Mouse (Mus musculus): ENCODE measurements around the gene Pik3r5.

Gene Pik3r5

DNA sequence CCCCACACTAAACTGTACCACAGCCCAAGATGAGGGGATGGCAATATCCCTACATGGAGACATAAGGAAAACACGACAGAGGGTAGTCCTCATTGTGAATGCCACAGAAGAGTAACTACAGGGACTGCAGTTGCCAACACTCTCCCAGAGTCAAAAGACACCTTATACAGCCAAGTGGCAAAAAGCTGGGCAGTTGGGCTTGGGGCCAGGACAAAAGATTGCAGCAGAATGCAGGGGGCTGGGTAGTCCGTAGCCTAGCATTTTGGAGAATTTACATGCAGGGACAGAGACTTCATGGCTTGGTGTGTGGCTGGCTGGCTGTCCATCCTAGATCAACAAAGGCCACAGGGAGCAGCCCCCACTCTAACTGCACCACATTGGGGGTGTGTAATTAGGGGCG lies 52.5 kb downstream of the Pik3r5 start:
- DNase-seq (ENCODE audit: low read depth, low spot score) = no peak

GRCm38 (mm10) chr11:68485206-68485942 lies 53.5 kb downstream of the Pik3r5 start:
- DNase-seq (ENCODE audit: low read depth, low spot score) = peak; percentile 63

DNA sequence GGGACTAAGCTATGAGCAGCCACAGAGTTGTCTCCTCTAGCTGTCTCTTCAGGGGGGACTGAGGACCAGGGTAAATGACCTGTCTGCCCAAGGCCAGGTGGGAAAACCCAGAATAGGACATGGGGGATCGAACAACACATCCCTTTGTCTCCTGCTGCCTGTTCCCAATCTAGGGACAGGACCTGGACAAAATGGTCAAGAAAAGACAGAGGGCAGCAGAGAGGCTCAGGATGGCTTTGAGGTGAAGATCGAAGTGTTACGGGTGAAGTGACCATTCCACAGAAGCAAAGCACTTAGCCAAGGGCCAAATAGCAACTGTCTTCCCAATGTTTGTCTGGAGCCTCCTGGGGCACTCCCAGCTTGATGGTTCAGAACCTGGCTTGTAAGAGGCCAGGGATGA lies 54.2 kb downstream of the Pik3r5 start:
- no peak for DNase-seq (ENCODE audit: low read depth, low spot score)

DNA sequence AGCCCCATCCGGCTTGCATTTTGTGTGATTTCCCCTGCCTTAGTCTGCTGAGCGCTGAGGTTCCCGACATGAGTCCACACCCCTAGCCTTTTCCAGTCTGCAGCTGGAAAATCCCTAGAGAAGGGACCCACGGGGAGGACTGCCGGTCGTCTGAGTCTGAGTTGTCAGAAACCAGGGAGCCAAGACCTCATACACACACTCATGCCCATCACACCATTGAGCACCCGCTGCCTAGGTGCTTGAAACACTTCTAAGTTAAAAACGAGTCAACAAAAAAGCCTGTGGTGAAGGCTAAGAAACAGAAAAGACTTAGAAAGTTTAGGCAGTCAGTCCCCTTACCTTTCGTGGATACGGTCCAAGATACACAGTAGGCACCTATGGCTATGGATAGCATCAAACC lies 55.8 kb downstream of the Pik3r5 start:
- DNase-seq (ENCODE audit: low read depth, low spot score) = no peak

- no peak for DNase-seq (ENCODE audit: low read depth, low spot score)
Observed at GRCm38 (mm10) chr11:68488256-68488824, 56.4 kb downstream of the Pik3r5 start.

DNA sequence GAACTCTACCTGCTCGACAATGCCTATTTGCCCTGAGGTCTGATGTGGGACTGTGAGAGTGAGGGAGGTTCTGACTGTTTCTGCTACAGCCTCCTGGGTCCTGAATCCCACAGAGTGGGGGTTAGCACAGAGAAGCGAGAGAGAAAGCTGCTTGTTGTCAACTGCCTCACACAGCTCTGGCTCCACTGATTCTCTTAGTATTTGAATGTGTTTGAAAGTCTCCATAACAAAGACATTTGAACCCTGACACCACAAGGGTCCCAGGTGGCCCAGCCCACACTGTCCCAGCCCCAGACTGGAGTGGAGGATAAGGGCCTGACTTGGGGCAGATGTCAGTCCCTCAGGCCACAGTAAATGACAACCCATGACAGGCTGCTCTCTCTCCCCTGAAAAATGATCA lies 57.3 kb downstream of the Pik3r5 start:
- DNase-seq (ENCODE audit: low read depth, low spot score) = no peak

- no peak for DNase-seq (ENCODE audit: low read depth, low spot score)
Observed at GRCm38 (mm10) chr11:68492592-68492991, 60.7 kb downstream of the Pik3r5 start.

DNA sequence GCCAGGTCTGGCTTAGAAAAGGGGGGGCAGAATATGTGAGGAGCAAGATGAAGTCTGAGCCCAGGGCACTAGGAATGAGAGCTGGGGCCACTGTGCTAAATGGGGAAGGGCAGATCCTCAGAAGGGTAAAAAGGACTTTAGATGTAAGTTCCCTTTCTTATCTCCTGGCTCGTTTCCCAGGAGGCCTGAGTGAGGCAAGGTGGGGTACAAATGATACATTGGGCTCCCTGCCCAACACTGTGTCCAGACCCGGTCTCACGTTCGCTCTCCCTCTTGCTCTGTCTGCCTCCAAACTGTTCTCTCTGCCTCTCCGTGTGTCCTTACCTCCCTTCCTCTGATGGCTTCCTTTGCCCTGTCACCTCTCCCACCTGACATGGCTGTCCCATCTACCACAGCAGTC lies 61.8 kb downstream of the Pik3r5 start:
- DNase-seq (ENCODE audit: low read depth, low spot score) = no peak

GRCm38 (mm10) chr11:68497081-68497480 lies 65.2 kb downstream of the Pik3r5 start:
- no peak for DNase-seq (ENCODE audit: low read depth, low spot score)

DNA sequence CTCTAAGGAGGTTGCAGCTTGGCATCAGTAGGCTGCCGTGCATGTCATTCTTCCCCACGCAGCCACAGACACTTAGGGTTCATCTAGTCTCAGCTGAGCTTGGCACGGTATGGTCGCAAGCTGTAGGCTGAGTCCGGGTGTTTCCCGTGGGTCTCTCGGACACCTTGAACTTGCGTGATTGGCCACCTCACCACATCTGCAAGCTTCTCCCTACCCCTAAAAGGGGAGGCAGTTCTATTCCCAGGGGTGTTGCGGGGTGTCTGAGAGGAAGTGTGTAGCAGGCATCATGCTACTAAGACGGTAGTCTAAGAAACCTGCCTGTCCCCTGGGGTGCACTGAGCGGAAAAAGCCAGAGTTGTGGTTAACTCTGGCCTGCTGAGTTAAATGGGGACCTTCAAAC lies 66.6 kb downstream of the Pik3r5 start:
- DNase-seq (ENCODE audit: low read depth, low spot score) = peak; percentile 71

DNA sequence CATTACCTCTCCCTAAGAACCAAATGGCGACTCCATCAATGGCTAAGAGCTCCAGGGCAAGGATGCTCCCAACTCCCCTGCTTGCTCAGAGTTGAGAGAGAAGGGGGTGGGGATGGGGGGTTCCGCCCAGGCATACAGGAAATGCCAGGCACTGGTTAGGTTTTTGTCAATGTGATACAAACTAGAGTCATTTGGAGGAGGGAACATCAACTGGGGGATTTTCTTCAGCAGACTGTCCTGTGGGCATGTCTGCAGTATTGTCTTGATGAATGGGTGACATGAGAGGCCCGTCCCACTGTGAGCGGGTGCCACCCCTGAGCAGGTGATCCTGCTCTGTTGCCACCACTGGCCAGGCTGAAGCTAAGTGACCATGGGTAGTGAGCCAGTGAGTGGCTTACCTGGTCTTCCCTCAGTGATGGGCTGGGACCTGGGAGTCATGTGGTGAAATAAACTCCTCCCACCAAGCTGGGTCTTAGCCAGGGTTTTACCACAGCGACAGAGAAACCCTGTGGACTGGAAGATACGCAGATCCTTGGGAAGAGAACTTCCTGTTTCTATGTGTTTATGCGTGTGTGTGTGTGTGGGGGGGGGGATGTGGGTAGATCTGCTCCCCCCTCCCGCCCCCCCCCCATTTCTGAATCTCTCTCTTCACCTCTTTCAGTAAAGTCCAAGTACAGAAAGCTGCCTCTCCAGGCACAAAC lies 67.2 kb downstream of the Pik3r5 start:
- no peak for DNase-seq (ENCODE audit: low read depth, low spot score)

DNA sequence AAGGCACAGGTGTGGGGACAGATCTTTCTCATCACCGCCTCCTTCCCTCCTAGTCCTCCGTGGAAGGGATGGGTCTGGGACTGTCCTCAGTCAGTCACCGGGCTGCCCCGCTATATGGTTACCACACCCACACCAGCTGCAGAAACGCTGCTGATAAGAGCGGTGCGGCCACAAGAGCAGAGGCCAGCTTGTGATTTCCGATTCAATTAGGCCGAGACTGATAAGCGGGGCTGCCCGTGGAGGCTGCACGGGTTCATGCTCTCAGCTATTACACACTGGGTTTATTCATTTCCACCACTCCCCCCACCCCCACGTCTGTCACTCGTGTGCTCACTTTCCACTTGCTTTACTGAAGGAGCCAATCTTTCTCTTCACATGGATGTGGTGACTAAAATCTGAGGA lies 69.0 kb downstream of the Pik3r5 start:
- DNase-seq (ENCODE audit: low read depth, low spot score) = no peak

DNA sequence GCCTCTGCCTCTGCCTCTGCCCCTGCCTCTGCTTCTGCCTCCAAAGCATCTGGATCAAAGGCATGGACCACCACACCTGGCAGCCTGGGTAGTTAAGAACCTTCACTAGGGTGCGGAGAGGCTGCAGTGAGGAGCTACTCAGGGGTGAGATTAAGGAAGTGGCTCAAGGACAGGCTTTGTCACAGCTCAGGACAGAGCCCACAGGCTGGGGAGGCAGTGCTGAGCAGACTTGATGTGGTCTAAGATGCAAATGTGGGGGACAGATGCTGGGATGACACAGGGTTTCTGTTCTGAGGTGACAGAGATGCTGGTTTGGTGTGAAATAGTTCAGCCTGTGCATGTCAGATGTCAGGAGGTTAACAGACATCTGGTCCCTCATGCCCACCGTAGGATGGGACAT lies 70.5 kb downstream of the Pik3r5 start:
- peak; percentile 23 for DNase-seq (ENCODE audit: low read depth, low spot score)

DNA sequence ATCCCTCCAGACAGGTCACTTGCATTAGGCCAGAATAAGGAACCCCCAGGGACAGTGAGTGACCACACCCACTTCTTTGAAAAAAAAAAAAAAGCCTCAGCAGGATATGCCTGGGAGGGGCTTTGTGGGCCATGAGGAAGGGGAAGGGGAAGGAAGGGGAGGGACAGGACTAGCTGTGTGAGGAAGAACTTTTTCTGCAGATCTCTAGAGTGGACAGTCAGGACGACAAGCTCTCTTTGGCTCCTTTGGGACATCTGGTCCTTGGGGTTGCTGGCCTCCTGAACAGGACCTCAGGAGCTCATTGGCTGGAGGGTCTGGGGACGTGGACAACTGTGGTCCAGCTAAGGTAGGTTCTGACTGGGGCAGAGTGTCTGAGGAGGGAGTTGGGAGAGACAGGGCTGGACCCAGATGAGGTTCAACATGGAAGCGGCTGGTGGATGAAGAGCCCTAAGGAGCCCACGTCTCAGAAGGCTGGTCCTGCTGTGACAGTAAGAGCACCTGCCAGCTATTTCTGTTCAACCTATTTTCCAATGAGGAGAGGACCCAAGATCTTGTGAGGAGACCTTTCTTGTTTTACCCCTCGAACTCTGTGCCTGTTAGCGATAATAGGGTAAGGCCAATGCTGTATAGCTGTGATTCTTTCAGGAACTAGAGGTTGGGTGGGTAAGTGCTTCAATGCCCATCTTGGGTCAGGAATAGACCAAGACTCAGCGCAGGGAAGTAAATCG lies 71.1 kb downstream of the Pik3r5 start, which contains the start of gene Pik3r6:
Gene Pik3r6 (plus strand): TSS at position 118 of the 728 bp plus-strand sequence.
- no peak for DNase-seq (ENCODE audit: low read depth, low spot score)

- no peak for DNase-seq (ENCODE audit: low read depth, low spot score)
Observed at GRCm38 (mm10) chr11:68504913-68505312, 73.0 kb downstream of the Pik3r5 start.

DNA sequence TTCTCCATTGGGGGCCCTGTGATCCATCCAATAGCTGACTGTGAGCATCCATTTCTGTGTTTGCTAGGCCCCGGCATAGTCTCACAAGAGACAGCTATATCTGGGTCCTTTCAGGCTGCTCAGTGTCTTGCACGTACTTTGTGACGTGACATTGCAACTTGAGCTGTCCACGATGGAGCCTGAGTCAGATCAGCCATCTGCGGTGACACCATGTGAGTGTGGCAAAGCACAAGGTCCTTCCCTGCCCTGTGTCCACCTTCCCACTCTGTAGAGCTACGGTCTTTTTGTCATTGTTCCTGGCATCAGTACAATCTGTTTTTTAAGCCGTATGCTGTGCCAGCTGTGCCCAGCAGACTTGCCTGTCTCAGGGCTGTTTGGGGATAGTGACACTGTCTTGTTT lies 75.3 kb downstream of the Pik3r5 start:
- no peak for DNase-seq (ENCODE audit: low read depth, low spot score)

DNA sequence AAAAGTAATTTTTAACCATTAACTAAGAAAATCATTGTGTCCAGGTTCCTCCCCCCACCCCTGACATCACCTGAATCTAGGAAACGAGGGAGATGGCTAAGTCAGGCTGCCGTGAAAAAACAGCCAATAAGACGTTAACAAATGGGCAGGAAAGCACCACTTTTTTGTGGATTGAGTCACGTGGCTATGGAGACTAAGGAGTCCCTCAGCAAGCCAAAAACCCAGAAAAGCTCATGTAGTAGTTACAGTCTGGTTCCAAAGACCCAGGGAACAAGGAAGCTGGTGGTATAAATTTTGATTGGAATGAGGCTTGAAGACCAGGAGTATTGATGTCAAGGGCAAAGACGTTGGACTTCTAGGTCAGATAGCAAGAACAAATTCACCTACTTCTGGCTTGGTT lies 76.7 kb downstream of the Pik3r5 start:
- no peak for DNase-seq (ENCODE audit: low read depth, low spot score)

GRCm38 (mm10) chr11:68509194-68509593 lies 77.3 kb downstream of the Pik3r5 start:
- no peak for DNase-seq (ENCODE audit: low read depth, low spot score)

- DNase-seq (ENCODE audit: low read depth, low spot score) = no peak
Observed at GRCm38 (mm10) chr11:68513969-68514368, 82.0 kb downstream of the Pik3r5 start.

GRCm38 (mm10) chr11:68519362-68519761 lies 87.4 kb downstream of the Pik3r5 start:
- no peak for DNase-seq (ENCODE audit: low read depth, low spot score)

DNA sequence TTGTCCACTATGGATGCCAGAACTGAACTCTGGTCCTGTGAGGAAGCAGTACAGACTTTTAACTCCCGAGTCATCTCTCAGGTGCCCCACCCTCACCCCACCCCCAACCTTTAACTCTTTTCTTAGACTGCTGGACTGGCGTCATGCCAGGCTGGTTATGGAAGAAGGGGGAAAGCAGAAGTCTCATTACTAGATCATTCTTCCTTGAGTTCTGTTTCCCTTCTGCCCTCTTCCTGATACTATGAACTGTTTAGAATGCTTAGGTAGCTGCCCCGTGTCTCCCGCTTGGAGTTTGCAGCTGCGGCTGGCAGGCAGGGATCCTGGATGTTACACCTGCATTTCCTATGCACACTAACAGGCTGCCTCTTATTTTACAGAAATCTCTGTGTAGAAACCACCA lies 87.9 kb downstream of the Pik3r5 start:
- DNase-seq (ENCODE audit: low read depth, low spot score) = no peak

DNA sequence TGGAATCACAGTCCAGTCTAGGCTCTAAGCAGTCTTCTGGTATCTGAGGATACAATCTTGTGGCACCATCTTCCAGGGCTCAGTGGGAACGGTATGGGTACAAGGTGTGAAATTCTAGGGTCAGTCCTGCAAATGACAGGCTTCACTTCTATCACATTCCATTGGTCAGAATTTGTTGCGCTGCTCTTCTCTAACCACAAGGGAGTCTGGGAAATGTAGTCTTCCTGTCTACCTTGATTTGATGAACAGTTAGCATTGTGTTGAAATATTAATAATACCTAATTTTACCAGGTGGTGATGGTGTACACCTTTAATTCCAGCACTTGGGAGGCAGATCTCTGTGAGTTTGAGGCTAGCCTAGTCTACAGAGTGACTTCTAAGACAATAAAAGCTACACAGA lies 88.5 kb downstream of the Pik3r5 start:
- no peak for DNase-seq (ENCODE audit: low read depth, low spot score)

Measured in A20 (cell line).